Mouse (Mus musculus) liver, postnatal 0 days (tissue): Measurements from ENCODE around the gene Rplp2. TPM values are rescaled to one million over a fixed set of nuclear protein-coding genes. Genes with fewer than 3 reads are reported as not detected.

Experiments
- ATAC-seq: fragments of 200-750 bp; cut with Nextera tagmentation; 2 replicates; pipeline ENCODE4 v1.8.0; 2017; ENCODE audit warnings: mild to moderate bottlenecking, moderate library complexity
- DNase-seq: peaks from one replicate; pipeline ENCODE4 v3.0.0-alpha.2; 2016
- H3K27ac ChIP-seq: fragments of 300-500 bp; sonication (generic); 2 replicates; pipeline ENCODE4 v1.5.1; 2014; ENCODE audit warnings: antibody characterized with exemption, moderate library complexity, mild to moderate bottlenecking, low read depth
- H3K27me3 ChIP-seq: fragments of 300-500 bp; sonication (generic); 2 replicates; pipeline ENCODE4 v1.6.1; 2014; ENCODE audit warnings: low read length, control low read depth, mixed read lengths; ENCODE audit not compliant: insufficient read depth
- H3K36me3 ChIP-seq: fragments of 300-500 bp; sonication (generic); replicated peaks from 2 replicates; pipeline ENCODE4 v1.6.1; 2014; ENCODE audit warnings: mild to moderate bottlenecking, control low read depth, low read length, moderate library complexity, mixed read lengths; ENCODE audit not compliant: insufficient read depth
- H3K4me1 ChIP-seq: fragments of 300-500 bp; sonication (generic); 2 replicates; pipeline ENCODE4 v1.6.1; 2014; ENCODE audit warnings: antibody characterized with exemption, mild to moderate bottlenecking, control low read depth; ENCODE audit not compliant: insufficient read depth
- H3K4me2 ChIP-seq: fragments of 300-500 bp; sonication (generic); 2 replicates; pipeline ENCODE4 v1.6.1; 2014; ENCODE audit warnings: low read depth, mild to moderate bottlenecking, low read length, moderate library complexity, mixed read lengths
- H3K4me3 ChIP-seq: fragments of 300-500 bp; sonication (generic); 2 replicates; pipeline ENCODE4 v1.5.1; 2014; ENCODE audit warnings: low read depth, low read length
- H3K9ac ChIP-seq: fragments of 300-500 bp; sonication (generic); replicated peaks from 2 replicates; pipeline ENCODE4 v1.6.1; 2014; ENCODE audit warnings: mild to moderate bottlenecking, moderate library complexity
- H3K9me3 ChIP-seq: fragments of 300-500 bp; sonication (generic); 2 replicates; pipeline ENCODE4 v1.6.1; 2016; ENCODE audit warnings: mild to moderate bottlenecking, control low read depth, low read length, mixed read lengths
- CTCF ChIP-seq: sonication (generic); IDR thresholded peaks from 2 replicates; pipeline ENCODE4 v1.5.1; 2016; ENCODE audit warnings: antibody characterized with exemption, low read depth
- EP300 ChIP-seq: IDR thresholded peaks from 2 replicates; pipeline ENCODE4 v1.6.1; 2016; ENCODE audit warnings: antibody characterized with exemption, low read depth, mild to moderate bottlenecking
- WGBS: fragments of 180-500 bp; shearing (Covaris S2); extraction: QIAGEN DNeasy Blood & Tissue Kit; methylation state at CpG from one replicate; pipeline ENCODE4 v1.1.7; 2014; ENCODE audit not compliant: insufficient replicate concordance; 5-methylcytosine and 5-hydroxymethylcytosine counted together
- polyA plus RNA-seq: library from polyadenylated mRNA; unstranded; fragments of >200 nt; fragmentation: Nextera tagmentation; extraction: Ambion mirVana; gene quantifications from 2 replicates; pipeline ENCODE4 v1.2.1, GENCODE M21; 2015

Rplp2 gene
- polyA plus RNA-seq, 1 experiment from 2014 or later: 861 TPM

DNA sequence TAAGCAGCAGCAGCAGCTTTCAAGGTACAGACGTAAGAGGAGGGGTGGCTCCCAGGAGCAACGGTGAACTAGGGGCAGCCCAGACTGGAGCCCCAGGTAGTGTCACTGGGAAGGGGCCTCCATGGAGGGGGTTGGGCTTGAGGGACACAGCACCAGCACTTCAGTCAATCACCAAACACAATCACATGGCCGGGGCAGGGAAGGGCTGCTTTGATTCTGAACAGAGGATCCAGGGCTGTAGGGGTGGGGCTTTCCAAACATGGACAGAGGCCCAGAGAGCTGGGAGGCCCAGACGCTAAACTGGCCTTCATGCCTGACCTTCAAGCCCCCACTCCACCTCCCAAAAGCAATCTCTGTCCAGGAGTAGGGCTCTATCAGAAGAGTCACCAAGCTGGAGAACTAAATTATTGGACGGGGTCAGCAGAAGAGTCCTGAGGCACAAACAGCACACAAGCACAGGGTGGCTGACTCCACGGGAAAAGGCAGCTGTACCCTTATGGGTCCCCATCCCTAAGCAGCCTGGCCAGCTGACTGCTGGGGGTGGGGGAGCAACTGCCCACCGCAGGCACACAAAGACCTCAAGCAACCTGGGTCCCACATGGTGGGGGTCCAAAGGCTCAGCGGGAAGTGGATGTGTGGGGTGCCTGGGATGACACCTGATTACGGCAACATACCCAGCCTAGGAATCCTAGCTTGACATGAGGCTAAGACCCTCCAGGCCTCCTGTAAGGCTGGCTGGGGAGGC lies 17.2 kb upstream of the Rplp2 start:
- H3K4me3 ChIP-seq: no peak overlapping the region
- no peaks in the 10 kb centered on the region for H3K27me3 ChIP-seq
- peaks cover 23% of the 10 kb centered on the region for H3K4me1 ChIP-seq
- TF ChIP-seq EP300 (no peak), CTCF (no peak)
- 65% methylated on average over 9 of the region's 9 CpGs for WGBS
- no peaks in the 10 kb centered on the region for H3K9me3 ChIP-seq
- no peak overlapping the region for H3K9ac ChIP-seq
- H3K4me2 ChIP-seq: no peak overlapping the region
- H3K27ac ChIP-seq: no peak overlapping the region
- peaks cover 25% of the 10 kb centered on the region for H3K36me3 ChIP-seq
- ATAC-seq (no peak), DNase-seq (no peak)

- H3K36me3 ChIP-seq: peaks cover 25% of the 10 kb centered on the region
- no peak overlapping the region for H3K27ac ChIP-seq
- WGBS: 86% methylated on average over 9 of the region's 9 CpGs
- ATAC-seq (no peak), DNase-seq (no peak)
- no peak overlapping the region for H3K4me2 ChIP-seq
- H3K4me3 ChIP-seq: no peak overlapping the region
- TF ChIP-seq CTCF (no peak), EP300 (no peak)
- H3K9ac ChIP-seq: no peak overlapping the region
- H3K27me3 ChIP-seq: no peaks in the 10 kb centered on the region
- no peaks in the 10 kb centered on the region for H3K9me3 ChIP-seq
- peaks cover 27% of the 10 kb centered on the region for H3K4me1 ChIP-seq
Measured at GRCm38 (mm10) chr7:141430585-141431240, 16.5 kb upstream of the Rplp2 start.

DNA sequence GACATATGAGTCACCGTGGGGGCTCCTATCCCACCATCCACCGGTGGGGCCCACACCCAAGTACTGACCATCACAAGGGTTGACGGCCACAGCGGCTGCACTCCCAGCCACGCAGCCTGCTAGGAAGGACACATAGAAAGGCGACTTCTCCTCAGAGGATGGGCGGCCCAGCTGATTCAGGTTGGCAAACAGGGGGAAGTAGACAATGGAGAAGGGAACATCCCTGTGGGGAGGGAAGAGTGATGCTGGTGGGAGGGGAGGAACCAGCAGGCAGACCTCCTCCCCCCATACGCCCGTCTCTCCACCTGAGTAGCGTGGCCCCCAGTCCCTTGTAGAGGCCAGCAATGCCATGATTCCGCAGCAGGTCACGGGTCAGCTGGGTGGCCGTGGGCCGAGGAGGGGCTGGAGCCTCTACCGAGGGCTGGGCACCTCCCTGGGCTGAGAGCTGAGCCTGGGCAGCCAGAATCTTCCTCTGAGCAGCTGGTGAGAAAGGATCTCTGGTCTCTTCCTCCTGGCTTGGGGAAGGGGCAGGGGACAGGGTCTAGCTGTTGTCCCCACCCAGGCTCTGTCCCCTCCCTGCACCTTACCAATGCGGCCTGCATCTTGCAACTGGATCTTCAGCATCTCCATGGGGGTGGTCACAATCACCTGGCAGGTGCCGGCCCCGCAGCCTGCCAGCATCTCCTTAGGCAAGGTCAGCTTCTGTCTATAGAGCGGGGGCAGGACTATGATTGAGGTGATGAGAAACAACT lies 15.6 kb upstream of the Rplp2 start:
- Histone ChIP-seq H3K36me3 (peaks cover 25% of the 10 kb centered on the region), H3K27ac (no peak overlapping the region), H3K4me1 (peaks cover 36% of the 10 kb centered on the region), H3K9me3 (no peaks in the 10 kb centered on the region), H3K27me3 (no peaks in the 10 kb centered on the region), H3K9ac (no peak overlapping the region), H3K4me2 (no peak overlapping the region), H3K4me3 (no peak overlapping the region)
- ATAC-seq (no peak), DNase-seq (no peak)
- WGBS: 88% methylated on average over 19 of the region's 19 CpGs
- TF ChIP-seq CTCF (no peak), EP300 (no peak)

- WGBS: 74% methylated on average over 8 of the region's 8 CpGs
- Histone ChIP-seq H3K27me3 (no peaks in the 10 kb centered on the region), H3K4me1 (peaks cover 38% of the 10 kb centered on the region), H3K4me2 (no peak overlapping the region), H3K9ac (no peak overlapping the region), H3K9me3 (no peaks in the 10 kb centered on the region), H3K36me3 (peaks cover 25% of the 10 kb centered on the region), H3K27ac (no peak overlapping the region), H3K4me3 (no peak overlapping the region)
- DNase-seq: no peak
- TF ChIP-seq CTCF: no peak
- no peak for TF ChIP-seq EP300
- ATAC-seq: no peak
Measured at GRCm38 (mm10) chr7:141432186-141432611, 15.0 kb upstream of the Rplp2 start.

DNA sequence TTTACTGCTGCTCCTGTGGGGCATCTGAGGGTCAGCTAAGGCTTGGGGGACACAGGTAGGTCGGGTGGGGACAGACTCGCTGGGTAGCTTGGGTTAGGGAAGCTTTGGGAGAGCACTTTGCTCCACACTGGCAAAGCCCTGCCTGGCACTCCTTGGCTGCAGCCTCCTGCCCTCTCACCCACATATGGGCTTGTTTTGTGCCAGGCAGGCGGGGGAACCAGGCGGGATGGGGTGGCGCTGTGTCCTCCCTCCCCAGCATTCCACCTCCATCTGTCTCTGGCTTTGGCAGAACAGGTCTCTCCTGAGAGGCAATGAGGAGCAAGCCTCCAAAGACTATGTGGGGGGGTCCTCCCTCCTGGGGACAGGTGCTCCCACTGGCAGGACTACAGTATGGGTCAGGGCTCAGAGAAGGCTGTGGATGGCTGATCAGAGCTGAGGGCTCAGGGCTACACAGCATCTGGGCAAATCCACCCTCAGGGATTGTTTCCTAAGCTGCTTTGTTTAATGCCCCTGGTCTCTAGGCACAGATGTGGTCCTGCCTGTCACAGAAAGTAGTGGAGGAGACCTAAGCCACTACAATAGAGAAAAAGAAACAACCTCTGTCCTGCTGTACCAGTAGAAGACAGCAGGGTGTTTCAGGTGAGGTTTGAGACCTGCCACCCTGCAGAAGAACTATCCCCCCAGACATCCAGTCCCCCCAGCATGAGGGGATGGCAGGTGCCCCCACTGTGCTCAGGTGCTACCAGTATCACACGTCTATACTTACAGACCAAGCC lies 14.2 kb upstream of the Rplp2 start:
- DNase-seq (peak; percentile 18), ATAC-seq (no peak)
- Histone ChIP-seq H3K9ac (peak overlapping the region; percentile 7; the same call in 1 of the 2 replicates), H3K4me2 (peak overlapping the region; percentile 93; the same call in 1 of the 2 replicates), H3K36me3 (peaks cover 25% of the 10 kb centered on the region), H3K27me3 (no peaks in the 10 kb centered on the region), H3K27ac (no peak overlapping the region), H3K4me1 (peaks cover 39% of the 10 kb centered on the region), H3K4me3 (no peak overlapping the region), H3K9me3 (no peaks in the 10 kb centered on the region)
- 74% methylated on average over 6 of the region's 6 CpGs for WGBS
- TF ChIP-seq CTCF (no peak), EP300 (no peak)
